Mouse (Mus musculus): Measurements from ENCODE around the gene Tmem217.

DNA sequence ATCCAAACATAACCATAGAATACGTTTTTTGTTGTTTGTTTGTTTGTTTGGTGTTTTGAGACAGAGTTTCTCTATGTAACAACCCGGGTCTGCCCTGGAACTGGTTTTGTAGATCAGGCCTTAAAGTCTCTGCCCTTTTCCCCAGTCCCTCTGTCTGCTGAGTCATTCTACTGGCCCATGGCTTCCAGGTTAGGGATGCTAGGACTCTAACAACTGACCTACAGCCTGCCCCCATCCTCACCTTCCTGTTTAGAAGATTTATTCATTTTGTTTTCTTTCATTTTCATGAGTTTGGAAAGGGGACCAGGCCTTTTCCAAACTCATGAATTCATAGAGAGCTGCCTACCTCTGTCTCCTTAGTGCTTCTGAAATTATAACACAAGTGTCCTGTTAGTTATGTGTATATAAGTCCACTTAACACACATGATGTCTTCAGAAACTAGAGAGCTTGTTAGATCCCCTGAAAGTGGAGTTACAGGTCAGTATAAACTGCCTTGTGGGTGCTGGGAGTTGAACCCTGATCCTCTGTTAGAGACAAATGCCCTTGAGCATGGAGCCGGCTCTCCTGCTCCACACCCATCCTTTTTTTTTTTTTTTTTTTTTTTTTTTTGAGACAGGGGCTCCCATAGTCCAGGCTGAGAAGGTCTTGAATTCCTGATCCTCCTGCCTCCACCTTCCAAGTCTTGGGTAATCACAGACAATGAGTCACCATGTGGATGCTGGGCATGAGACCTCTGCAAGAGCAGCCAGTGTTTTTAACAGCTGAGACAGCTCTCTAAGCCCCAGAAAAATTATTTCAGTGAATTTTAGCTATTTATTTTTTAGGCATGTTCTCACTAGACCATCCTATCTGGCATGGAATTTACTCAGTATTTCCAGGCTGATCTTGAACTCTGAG lies 66.6 kb downstream of the Tmem217 start:
- TF ChIP-seq POLR2A (IDR thresholded peaks at IDR 0.05; ENCODE audit: borderline replicate concordance, extremely low read depth, low read depth, low read length) (no peak), CTCF (IDR thresholded peaks at IDR 0.05; ENCODE audit: insufficient read depth, low read length) (no peak)

All from lung, adult 2 months (tissue).